Mouse (Mus musculus) left cerebral cortex, adult 18-20 months (tissue): Measurements from ENCODE around the gene Gimap4. TPM values are rescaled to one million over a fixed set of nuclear protein-coding genes. Genes with fewer than 3 reads are reported as not detected.

Experiments
- total RNA-seq, 2 experiments: library from RNA; stranded (reverse); gene quantifications; 2 replicates each; pipeline ENCODE4 v1.2.3; 2021

Gimap4 gene
- total RNA-seq, 2 experiments from 2014 or later: 0.28 to 0.75 TPM

Other genes starting within 250 kb of the Gimap4 start
- 10 to 100 TPM; 30.9 to 31.6 TPM for gene Zfp467, start 238.7 kb upstream of the Gimap4 start, total RNA-seq
- 1 to 10 TPM in 1 of 2 experiments, under 1 TPM in 1; 0.16 to 1.1 TPM for gene Sspo, start 236.3 kb upstream of the Gimap4 start, total RNA-seq
- gene Atp6v0e2, start 146.9 kb upstream of the Gimap4 start, total RNA-seq: 100 to 1,000 TPM; 423 to 437 TPM
- gene Lrrc61, start 129.8 kb upstream of the Gimap4 start, total RNA-seq: 10 to 100 TPM; 35.4 to 40.3 TPM
- gene Rarres2, start 111.8 kb upstream of the Gimap4 start, total RNA-seq: 10 to 100 TPM; 12.0 to 14.4 TPM
- gene Gm45021, start 94.9 kb upstream of the Gimap4 start, total RNA-seq: not detected
- gene Repin1, start 90.7 kb upstream of the Gimap4 start, total RNA-seq: 10 to 100 TPM; 55.0 to 58.6 TPM
- gene Gm44965, start 90.6 kb upstream of the Gimap4 start, total RNA-seq: not detected
- gene Zfp775, start 82.5 kb upstream of the Gimap4 start, total RNA-seq: 1 to 10 TPM; 6.0 to 8.1 TPM
- gene AI854703, start 57.8 kb upstream of the Gimap4 start, total RNA-seq: 10 to 100 TPM; 15.9 to 16.0 TPM
- gene Gimap8, start 37.3 kb upstream of the Gimap4 start, total RNA-seq: under 1 TPM; 0.91 to 0.93 TPM
- gene Gimap9, start 8.4 kb upstream of the Gimap4 start, total RNA-seq: under 1 TPM; 0.70 to 0.80 TPM
- gene Gimap6, start 23.7 kb downstream of the Gimap4 start, total RNA-seq: 1 to 10 TPM; 3.6 to 4.1 TPM
- 1 to 10 TPM in 1 of 2 experiments, not detected in 1; 2.3 TPM for gene Gm28053, start 34.1 kb downstream of the Gimap4 start, total RNA-seq
- not detected for gene Gimap7, start 34.1 kb downstream of the Gimap4 start, total RNA-seq
- 1 to 10 TPM; 2.1 to 2.3 TPM for gene Gimap1, start 54.5 kb downstream of the Gimap4 start, total RNA-seq
- gene Gimap5, start 61.6 kb downstream of the Gimap4 start, total RNA-seq: 1 to 10 TPM in 1 of 2 experiments, under 1 TPM in 1; 0.89 to 1.4 TPM
- not detected for gene Gimap3, start 86.3 kb downstream of the Gimap4 start, total RNA-seq
- 10 to 100 TPM; 28.9 to 40.9 TPM for gene Tmem176a, start 156.4 kb downstream of the Gimap4 start, total RNA-seq
- gene Tmem176b, start 156.9 kb downstream of the Gimap4 start, total RNA-seq: 10 to 100 TPM; 55.5 to 58.5 TPM
- not detected for gene Aoc1, start 188.3 kb downstream of the Gimap4 start, total RNA-seq
- not detected for gene 1600015I10Rik, start 245.3 kb downstream of the Gimap4 start, total RNA-seq